Mouse (Mus musculus) kidney, postnatal 25 days (tissue): ENCODE results near the gene Acer3.
A peak's percentile ranks its signal among the peaks of the same experiment; 100 is the strongest.

Source experiments
- DNase-seq, 2 experiments: peaks; one replicate each; pipeline ENCODE4 v3.0.0; 2021; ENCODE audit warnings: mixed read lengths in 2 of 2

Acer3 gene

DNA sequence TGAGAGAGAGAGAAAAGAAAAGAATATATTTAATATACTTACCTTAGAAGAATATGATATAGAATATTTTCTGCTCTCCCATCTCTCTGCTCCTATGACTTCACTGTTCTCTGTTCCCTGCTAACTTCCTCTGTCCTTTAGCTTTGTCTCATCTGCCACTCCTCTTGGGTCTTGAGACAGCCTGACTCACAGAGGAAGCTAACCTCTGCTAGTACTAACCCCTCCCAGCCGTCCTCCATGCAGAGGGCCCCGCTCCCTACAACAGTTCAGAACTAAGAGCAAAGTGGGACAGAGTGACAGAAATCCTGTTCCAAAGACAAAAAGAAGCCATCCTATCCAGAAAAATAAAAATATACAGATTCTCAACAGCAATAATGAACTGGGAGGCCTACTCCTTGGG is at the start of gene Acer3:
TSS of gene Acer3 (minus strand) at position 126 of the 400 bp plus-strand sequence.
- no peak for DNase-seq

DNA sequence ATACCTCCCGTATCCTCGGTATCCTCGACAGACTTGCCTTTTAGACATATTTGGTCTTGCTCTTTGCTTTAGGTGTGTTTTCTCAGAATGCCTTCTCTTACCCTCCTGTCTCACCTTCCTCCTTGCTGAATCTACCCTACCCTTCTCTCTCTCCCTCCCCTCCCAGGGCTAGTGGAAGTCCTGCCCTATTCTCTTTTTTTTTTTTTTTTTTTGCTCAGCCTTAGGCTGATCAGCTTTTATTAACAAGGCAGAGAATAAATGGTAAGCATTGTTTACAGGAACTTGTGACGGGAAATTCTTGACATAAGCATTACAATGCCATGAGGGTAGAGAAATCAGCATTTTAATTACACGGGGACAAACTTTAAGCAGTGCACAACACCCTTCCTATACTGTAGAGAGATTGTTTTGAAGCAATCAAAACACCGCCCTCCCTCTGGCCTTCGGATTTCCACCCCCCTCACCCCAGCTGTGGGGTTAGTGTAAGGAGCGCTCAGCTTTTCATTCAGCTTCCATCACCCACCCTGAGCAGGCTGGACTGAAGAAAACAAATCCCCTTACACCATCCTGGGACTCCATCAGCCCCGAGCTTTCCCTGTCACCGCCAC is 48.9 kb upstream of the Acer3 start:
- no peak for DNase-seq

DNA sequence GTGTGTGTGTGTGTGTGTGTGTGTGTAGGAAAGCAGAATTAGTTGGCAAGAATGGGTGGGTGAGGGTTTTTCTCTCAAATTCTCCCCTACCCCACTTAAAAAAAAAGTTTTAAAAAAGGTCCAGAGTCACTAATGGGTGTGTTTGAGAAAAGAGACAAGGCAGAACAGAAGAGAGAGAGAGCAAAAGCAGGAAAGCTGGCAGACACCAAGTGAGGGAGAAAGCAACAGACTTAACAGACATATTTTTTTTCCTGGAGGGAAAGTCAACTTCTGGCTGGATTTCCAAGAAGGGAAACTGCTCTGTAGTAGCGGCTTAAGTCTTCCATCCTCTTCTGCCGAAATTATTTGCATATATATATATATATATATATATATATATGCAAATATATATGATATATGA is 40.7 kb upstream of the Acer3 start:
- no peak for DNase-seq

DNA sequence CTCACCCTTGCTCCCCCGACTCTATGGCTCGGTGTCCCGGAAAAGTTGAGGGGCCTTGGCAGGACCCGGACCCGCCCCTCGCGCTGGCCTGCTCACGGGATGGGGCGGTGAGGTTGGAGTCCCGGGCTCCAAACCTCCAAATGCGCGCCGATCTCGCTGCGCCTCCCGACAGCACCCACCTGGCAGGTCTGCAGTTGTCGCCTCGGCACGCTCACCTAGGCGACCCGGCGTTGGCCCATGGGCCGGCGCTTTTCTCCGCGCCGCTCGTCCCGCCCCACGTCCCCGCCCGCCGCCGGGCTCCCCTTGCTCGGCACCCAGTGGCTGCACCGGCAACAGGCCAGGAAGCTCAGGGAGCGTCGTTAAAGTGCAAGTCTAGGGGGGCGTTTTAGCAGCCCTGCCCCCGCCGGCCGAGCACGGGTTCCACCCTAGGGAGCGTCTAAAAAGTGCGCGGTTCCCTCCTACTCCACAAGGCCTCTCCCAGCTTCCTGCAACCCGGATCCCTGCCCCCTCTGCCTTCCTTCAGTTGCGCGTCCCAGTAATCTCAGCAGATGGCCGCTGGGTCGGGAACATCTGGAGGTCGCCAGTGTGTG is 40.1 kb upstream of the Acer3 start, which contains the start of gene Tsku:
TSS of gene Tsku (minus strand) at position 266 of the 590 bp plus-strand sequence.
- peak; percentile 93 to 96 for DNase-seq

DNA sequence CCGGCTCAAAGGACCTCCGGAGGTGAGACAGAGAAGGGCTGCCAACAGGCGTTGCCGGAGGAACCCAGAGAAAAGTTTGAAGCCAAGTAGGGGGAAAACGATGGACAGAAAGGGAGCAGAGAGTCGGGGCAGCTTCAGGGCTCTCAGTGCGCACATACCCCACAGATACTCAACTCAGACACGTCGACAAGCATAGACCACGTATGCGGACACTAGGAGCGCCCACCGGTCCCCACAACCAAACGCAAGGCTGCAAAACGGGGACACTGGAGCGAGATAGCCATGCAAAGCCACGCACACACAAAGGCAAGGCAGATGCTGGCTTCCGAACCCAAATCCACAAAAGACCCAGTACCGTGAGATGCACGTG is 39.6 kb upstream of the Acer3 start:
- no peak for DNase-seq

DNA sequence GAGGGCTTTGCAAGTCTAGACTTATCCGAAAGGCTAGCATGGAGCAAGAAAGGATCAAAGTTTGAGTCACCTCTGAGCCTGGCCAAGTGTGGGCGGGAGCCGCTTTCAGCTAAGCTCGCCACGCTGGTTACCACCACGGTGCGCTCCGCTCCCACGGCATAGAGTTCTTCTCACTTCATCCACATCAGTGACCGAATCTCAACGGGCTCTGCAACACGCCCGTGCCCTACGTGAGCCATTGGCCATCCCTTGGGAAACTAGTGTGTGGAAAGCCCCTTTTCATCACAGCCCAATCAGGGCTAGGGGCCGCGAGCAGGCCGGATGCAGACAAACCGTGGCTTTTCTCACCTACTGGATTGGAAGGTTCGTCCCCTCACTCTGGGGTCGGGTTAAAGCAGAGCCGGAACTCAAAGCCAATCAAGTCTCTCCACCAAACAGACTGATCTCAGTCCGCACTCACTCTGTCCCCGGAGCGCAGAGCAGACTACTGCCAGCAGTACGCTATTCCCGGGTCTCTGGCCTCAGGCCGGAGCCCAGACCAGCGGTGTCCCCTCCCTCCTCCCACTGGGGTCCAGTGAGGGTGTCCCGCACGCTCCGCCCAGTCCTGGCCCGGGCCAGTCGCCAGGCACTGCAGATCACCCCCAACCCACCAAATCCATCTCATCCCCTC is 39.1 kb upstream of the Acer3 start:
- peak; percentile 64 to 84 for DNase-seq

DNA sequence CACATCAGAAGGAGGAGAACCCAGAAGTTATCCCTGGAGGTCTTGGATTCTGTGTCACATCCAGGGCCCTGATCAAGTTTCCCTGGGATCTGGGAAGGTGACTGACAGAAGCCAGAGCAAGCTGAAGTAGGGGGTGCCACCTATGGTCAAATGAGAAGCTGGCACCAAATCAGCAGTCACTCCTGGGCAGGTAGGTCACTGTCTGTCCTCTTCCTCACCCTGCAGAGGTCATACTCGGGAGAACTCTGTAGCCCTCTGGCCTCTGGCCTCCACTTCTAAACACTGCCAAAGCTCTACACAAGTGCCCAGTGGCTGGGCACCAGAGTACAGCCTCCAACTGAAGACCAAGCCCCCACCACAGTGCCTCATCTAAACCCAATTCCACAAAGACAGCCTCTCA is 37.0 kb upstream of the Acer3 start:
- peak; percentile 21 to 73 for DNase-seq

DNA sequence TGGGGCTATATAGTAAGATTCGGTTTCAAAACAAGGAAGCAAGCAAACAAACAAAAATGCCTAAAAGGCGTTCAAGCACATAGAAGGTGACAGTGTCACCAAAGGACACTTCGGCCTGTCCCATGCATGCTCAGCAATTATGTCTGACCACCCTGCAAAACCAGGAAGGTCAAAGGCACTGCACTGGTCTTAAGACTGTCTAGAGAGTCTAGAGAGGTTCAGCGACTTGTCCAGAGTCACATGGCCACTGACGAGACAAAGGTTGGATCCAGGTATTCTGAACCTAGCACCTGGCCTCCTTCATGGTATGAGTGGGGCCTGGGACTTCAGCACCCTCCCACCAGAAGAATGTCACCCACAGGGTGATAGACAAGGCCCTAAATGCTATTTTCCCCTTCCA is 36.3 kb upstream of the Acer3 start:
- DNase-seq: no peak

DNA sequence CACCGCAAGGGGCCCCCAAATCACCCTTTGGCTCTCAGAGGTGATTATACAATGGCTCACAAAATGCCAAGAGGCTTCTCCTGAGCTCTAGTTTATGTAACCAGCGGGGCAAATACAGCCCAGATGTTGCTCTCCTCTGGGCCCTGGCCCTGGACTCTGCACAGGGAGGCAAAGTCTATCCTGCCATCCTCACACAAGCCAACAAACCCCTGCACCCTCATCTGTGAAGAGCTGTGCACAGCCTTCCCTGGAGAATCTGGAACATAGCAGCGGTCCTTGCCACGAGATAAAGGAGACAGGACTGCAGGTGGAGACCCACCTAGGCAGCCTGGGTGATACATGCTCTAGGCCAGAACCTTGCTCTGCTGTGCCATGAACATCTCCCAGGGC is 33.9 kb upstream of the Acer3 start:
- DNase-seq: peak; percentile 80 to 93

DNA sequence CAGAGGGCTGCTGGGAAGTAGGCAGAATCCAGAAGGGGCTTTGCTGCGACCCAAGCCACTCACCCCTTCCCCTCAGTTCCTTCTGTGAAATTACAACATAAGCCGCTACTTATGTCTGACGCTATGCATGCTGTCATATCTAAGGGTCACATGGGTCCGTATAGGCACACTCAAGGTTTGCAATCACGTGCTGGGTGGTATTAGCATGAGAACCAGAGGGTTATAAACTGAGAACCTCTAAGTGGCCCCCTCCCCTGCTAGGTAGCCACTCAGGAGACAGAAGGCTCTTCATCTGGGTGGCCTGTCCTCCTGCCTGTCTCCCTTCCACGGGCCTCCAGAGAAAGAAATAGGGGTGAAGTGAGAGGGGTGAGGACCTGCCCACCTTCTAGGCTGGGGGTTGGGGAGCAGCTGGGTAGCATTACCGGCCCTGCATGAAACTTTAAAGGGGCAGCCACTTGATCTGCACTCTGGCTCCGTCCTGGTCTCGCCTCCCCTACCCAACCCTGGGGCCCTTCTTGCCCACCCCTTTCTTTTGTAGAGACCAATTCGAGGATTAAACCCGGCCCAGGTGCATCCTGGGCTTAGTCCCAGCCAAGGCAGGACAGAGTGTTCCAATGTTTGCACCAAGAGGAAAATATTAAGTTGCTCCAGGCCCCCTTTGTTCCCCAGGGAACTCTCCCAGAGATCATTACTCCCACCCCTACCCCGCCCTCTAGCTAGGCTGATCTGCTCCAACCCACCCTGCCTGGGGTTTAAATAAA is 33.3 kb upstream of the Acer3 start:
- DNase-seq: peak in 1 of 2 experiments; percentile 82

DNA sequence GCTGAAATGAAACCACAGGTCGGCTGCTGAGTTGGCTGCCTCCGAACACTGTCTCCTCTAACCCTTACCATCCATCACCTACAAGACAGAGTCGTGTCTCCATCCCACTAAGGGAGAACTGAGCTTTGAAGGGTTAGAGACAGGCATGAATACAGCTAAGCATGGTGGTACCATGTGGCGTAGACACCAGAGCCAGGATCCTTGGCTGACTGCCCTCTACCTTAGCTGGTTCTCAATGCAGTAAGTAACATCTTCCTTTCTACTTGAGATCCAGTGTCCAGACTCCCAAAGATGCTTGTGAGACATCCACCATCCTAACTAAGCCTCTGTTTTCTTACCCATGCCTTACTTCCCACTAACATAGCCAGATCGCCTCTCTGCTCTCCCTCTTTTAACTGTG is 32.6 kb upstream of the Acer3 start:
- DNase-seq: no peak

DNA sequence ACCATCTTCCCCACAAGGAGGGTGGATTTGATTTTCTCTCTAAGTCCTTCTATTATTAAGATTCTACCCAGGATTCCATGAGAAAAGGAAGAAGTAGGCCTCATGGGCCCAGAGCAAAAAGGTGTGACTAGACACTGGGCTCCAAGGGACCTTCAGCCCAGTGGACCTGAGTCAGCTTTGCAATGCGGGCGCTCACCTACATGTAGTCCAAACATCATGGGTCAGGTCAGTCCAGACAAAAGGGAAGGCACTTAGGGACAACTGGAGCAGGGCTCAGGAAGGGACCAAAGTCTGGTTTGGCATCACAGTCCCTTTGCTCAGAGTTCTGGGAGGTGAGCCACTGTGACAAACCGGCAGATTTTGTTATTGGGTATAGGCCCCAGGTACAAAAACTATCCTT is 30.5 kb upstream of the Acer3 start:
- peak; percentile 44 to 84 for DNase-seq

DNA sequence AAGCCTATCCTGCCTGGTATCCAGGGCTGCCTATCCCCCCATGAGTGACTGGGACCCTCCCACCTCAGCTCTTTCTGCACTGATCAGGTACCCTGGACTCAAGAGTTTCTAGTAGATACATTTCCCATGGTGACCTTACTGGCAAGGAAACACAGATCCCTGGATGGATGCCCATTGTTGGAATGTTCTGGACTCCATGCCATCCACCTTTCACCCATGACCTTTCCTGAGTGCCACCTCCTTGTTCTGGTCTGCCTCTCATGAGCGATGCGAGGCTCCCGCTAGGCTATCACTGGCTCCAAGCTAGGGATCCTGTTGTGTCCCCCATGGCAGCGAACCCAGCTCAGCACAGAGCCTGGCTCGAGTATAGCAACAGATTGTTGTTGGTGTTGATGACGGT is 28.8 kb upstream of the Acer3 start:
- DNase-seq: peak; percentile 21 to 63

DNA sequence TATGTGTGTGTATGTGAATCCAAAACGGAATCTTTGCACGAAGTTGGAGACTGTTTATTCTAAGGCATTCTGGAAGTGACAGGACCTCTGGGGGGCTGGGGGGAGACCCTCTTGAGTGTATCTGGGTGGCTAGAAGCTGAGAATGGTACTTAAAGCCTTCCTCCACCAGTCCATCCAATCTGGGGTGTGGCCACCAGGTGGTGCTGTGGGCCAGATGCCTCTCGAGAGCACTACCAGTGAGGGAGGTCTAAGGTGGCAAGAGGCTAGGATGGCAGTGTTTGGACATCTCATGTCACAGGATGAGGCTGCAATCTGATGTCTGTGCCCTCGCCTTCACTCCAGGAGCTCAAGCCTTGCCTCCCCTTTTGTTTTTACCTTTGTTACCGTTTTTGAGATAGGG is 28.1 kb upstream of the Acer3 start:
- DNase-seq: peak; percentile 86 to 94

DNA sequence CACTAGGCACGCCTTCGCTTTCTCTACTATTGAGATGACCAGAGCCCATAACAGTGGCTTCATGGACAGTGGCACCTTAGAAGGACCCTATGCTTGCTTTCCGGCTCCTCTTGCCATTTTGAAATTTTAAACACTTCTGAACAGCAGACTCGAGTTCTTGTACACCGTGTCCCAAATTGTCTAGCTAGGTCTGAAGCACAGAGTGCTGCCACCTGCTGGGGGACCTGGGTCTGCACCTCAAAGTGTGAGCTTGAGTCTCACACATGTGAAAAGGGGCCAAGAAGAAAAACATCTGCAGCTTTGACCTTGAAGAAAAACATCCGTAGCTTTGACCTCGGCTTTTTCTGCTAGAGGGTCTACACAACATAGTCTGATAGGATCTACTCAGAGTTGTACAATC is 27.0 kb upstream of the Acer3 start:
- DNase-seq: peak; percentile 73 to 78

DNA sequence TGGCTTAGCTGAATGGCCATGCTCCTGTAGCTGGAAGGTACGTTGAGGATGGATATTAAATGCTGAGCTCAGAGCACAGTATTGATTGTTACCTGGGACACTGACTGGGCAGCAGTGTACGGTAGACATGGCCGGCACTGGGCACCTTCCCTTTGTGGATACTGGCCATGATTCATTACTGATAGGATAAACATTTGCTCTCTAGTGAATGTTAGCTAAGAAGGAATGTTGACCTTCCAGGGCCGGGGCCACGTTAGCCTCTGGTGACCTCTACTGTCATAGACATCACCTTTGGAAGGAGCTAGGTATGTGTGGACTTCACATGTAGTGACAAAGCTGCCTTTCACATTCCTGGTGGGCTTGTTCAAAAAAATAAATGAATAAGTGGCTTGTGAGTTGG is 26.5 kb upstream of the Acer3 start:
- no peak for DNase-seq

DNA sequence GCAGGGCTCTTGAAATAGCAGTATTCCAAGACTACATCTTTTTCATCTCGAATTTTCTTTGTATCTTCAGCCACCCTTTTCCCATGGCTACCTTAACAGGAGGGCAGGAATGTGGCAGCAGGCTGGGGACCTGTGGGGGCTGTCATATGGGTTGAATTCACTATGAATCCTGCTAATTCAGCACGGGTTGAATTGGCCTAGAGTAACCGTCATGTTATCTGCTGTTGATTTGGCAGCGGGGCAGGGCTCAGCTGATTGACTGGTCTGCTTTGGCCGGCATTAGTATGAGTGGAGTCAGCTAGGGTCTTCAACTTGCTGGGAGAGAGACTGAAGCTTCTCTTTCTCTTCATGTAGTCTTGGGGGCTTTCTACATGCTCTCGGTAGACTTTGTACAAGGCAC is 24.0 kb upstream of the Acer3 start:
- DNase-seq: no peak

DNA sequence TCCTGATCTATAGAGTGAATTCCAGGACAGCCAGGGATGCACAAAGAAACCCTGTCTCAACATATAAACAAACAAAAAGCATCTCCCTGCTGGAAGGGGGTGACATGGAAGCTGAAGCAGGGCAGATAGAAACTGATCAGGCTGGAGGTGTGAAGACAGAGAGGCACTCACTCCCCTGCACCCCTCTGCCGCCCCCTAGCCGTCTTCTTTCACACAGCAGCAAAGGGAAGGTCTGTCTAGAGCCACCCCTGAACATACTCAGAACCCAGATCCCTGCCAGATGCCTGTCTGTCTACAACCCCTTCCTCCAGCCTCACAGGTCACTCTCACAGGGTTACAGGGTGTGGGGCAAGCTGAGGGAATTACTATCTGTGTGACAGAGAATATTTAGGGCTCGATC is 23.4 kb upstream of the Acer3 start:
- DNase-seq: peak; percentile 42 to 57

DNA sequence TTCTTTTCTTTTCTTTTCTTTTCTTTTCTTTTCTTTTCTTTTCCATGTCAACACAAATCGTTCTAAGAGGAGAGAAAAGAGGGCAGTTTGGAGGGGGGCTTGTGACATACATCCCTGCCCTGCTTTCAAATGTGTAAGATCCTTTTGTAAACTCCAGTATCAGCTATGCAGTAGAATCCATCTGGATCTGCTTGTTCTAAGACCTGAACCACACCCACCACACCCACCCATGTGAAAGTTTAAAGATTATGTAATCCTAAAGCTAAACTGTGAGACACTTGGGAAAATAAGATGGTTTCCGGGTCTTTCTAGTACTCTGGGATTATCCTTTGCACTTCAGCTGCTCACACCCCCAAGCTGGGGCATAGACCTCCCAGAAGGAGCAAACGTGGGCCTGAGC is 21.2 kb upstream of the Acer3 start:
- no peak for DNase-seq

DNA sequence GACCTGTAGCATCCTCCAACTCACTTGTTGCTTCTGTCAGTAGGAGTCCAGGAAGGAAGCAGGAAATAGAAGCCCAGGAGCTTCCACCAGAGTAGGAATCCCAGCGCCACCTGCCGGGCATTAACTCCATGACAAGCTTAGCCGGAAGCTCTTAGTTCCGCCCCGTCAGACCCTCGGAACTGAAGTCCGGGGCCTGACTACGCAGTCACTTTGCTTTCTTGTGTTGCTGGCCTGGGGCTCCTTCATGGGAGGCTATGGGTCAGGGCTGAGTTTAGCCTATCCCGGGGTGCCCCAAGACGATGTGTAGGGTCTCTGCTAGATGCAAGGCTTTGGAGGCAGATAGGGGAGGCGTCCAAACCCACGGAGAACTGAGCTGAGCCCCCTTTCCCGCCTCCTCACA is 20.5 kb upstream of the Acer3 start:
- DNase-seq: peak; percentile 86 to 95

DNA sequence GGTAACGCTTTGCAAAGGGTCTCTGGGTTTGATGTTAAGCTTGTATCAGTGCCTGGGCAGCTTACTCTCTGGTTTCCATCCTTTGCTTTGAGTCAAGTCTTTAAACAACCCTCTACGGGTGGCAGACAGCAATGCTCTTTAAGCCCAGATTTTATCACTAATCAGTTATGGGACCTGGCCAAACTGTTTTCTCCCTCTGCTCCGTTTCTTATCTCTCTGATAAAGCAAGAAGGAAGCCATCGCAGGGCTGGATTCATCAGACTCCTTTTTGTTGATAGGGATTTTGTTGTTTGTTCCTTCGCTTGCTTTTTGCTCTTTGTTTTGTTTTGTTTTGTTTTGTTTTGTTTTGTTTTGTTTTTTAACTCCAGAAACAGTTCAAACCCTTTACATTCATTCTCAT is 19.3 kb upstream of the Acer3 start:
- no peak for DNase-seq

DNA sequence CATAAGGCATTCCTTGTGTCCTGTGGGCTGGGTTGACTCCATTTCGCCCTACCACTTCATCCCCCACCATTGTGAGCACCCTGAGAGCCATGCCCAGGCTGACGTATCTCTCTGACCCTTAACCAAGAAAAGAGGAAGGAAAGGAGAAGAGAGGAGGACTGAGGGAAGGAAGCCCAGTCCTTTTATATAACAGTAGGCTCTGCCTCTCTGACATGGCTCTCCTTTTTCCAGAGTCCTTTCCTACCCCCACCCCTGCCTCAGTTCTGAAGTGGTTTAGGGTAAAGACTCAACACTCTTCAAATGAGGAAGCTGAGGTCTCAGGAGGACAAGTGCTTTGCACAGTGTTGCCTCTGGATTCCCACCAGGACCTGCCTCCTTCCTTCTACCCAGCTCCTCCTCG is 13.0 kb upstream of the Acer3 start:
- DNase-seq: no peak

DNA sequence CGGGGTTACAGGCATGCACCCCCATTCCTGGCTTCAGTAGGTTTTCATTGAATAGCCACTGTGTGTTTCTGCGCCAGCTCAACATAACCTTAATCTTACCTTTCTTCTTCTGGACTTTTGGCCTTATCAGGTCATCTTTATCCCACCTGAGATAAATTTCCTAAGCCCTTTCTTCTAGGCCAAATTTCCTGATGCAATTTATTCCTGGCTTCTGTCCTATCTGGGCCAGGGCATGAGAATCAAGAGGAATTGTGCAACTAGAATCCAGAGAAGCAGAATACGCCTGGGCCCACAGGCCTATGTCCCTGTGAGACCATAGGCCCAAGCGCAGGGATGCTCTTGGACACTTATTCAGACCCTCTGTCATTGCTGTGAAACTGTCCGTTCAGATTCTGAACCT is 12.5 kb upstream of the Acer3 start:
- no peak for DNase-seq
